Mouse (Mus musculus) adrenal gland, postnatal 14 days (tissue): ENCODE results near the gene Ttyh2. TPM values are rescaled to one million over a fixed set of nuclear protein-coding genes. Genes with fewer than 3 reads are reported as not detected.
"Not testable (repeated sequence)": the region's sequence is repeated elsewhere in the genome, so short reads cannot be mapped to it uniquely, and the experiment has no call there.

Experiments
- DNase-seq: peaks from one replicate; pipeline ENCODE4 v3.0.0; 2021; ENCODE audit warnings: mixed read lengths
- total RNA-seq: library from RNA; stranded (reverse); gene quantifications from 2 replicates; pipeline ENCODE4 v1.2.3, GENCODE M21; 2021

The Ttyh2 gene
- total RNA-seq, 1 experiment from 2014 or later, result 64.7 TPM

- DNase-seq, result peak; percentile 82
Measured at GRCm38 (mm10) chr11:114657737-114658136, 17.5 kb upstream of the Ttyh2 start.

- no peak for DNase-seq
Measured at GRCm38 (mm10) chr11:114662161-114662560, 13.1 kb upstream of the Ttyh2 start.

GRCm38 (mm10) chr11:114662746-114663362, 12.4 kb upstream of the Ttyh2 start:
- peak; percentile 75 for DNase-seq

- DNase-seq, result no peak
Measured at GRCm38 (mm10) chr11:114664164-114664563, 11.1 kb upstream of the Ttyh2 start.

- no peak for DNase-seq
Measured at GRCm38 (mm10) chr11:114665463-114665862, 9.8 kb upstream of the Ttyh2 start.

GRCm38 (mm10) chr11:114666786-114667185, 8.4 kb upstream of the Ttyh2 start:
- no peak for DNase-seq

- DNase-seq, result no peak
Measured at GRCm38 (mm10) chr11:114667236-114667931, 7.8 kb upstream of the Ttyh2 start.

GRCm38 (mm10) chr11:114667932-114668285, 7.3 kb upstream of the Ttyh2 start:
- peak; percentile 43 for DNase-seq

- DNase-seq, result peak; percentile 95
Measured at GRCm38 (mm10) chr11:114668301-114668710, 6.9 kb upstream of the Ttyh2 start, which contains the start of gene Rpl38. TSS of gene Rpl38 (plus strand) at chr11:114668524.

- peak; percentile 92 for DNase-seq
Measured at GRCm38 (mm10) chr11:114668741-114669623, 6.2 kb upstream of the Ttyh2 start.

- DNase-seq, result no peak
Measured at GRCm38 (mm10) chr11:114669651-114670168, 5.5 kb upstream of the Ttyh2 start.

GRCm38 (mm10) chr11:114671147-114671546, 4.1 kb upstream of the Ttyh2 start:
- no peak for DNase-seq

GRCm38 (mm10) chr11:114672794-114673718, 2.2 kb upstream of the Ttyh2 start:
- peak; percentile 67 for DNase-seq

- no peak for DNase-seq
Measured at GRCm38 (mm10) chr11:114673719-114674050, 1.5 kb upstream of the Ttyh2 start.

GRCm38 (mm10) chr11:114674180-114674579, 1.1 kb upstream of the Ttyh2 start:
- no peak for DNase-seq

GRCm38 (mm10) chr11:114674796-114675195, 435 bp upstream of the Ttyh2 start:
- not testable (repeated sequence) for DNase-seq

GRCm38 (mm10) chr11:114675826-114676401, 683 bp downstream of the Ttyh2 start:
- DNase-seq, result peak; percentile 64

- DNase-seq, result peak; percentile 71
Measured at GRCm38 (mm10) chr11:114676431-114676830, 1.2 kb downstream of the Ttyh2 start.

- DNase-seq, result no peak
Measured at GRCm38 (mm10) chr11:114676896-114677530, 1.8 kb downstream of the Ttyh2 start.

- DNase-seq, result peak; percentile 76
Measured at GRCm38 (mm10) chr11:114679582-114679981, 4.4 kb downstream of the Ttyh2 start.

- peak; percentile 84 for DNase-seq
Measured at GRCm38 (mm10) chr11:114680291-114680690, 5.1 kb downstream of the Ttyh2 start.
